Mouse (Mus musculus) lung, adult 2 months (tissue): ENCODE measurements around the gene Ppp1r9a. TPM values are rescaled to one million over a fixed set of nuclear protein-coding genes. Genes with fewer than 3 reads are reported as not detected.

Experiments used
- DNase-seq: peaks from one replicate; pipeline ENCODE4 v3.0.0; 2022
- H3K4me1 ChIP-seq: fragments of 200-500 bp; 2 replicates; pipeline ENCODE4 v1.6.1; 2011; ENCODE audit warnings: low read length; ENCODE audit not compliant: control insufficient read depth, insufficient read depth
- H3K4me3 ChIP-seq: fragments of 200-500 bp; replicated peaks from 2 replicates; pipeline ENCODE3; 2011; ENCODE audit warnings: low read depth, mild to moderate bottlenecking, control low read depth, low read length; ENCODE audit errors: extremely low read depth
- CTCF ChIP-seq: fragments of 200-500 bp; IDR thresholded peaks from 2 replicates; pipeline ENCODE4 v1.5.1; 2011; ENCODE audit warnings: mild to moderate bottlenecking, low read length, control low read depth; ENCODE audit not compliant: insufficient read depth
- POLR2A ChIP-seq: fragments of 200-500 bp; IDR thresholded peaks from 2 replicates; pipeline ENCODE4 v1.6.1; 2011; ENCODE audit warnings: low read depth, mild to moderate bottlenecking, control low read depth, low read length, borderline replicate concordance; ENCODE audit errors: extremely low read depth
- WGBS: fragments of 180-500 bp; shearing (Covaris S2); methylation state at CpG from one replicate; pipeline ENCODE4 v1.1.7; 2018; 5-methylcytosine and 5-hydroxymethylcytosine counted together
- polyA plus RNA-seq: library from polyadenylated mRNA; depleted of rRNA; stranded (reverse); fragments of >200 nt; gene quantifications from 2 replicates; pipeline ENCODE4 v1.2.3, GENCODE M21; 2012

Gene Ppp1r9a
- polyA plus RNA-seq, 1 experiment, result 13.9 TPM

DNA sequence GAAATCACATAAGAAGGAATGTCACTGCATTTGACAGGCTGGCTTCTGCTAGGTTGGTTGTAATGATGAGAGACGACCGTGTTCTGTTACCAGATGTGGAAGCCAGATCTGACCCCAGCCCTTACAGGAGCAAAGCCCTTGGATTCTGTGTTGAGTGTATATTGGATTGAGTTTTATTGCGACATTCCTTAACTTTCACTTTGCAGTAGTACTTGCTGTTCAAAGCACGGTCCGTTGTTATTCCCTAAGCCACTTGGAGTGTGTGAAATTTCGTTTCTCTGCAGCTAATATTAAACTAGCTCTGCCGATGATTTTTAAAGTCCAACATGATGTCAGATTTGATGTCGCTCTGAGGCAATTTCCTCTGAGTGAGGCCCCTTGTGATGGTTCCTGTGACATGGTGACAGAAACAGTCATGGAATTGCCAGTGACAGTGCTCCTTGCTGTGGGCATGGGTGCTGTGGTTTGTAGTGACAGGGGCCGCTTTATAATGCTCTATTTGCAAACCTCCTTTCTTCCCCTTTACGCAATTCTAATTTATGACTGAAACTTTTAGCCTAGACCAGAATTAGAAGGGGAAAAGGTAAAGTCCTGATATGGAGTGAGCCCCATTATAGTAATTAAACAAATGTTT, 271.6 kb downstream of the Ppp1r9a start:
- no peak for DNase-seq
- TF ChIP-seq CTCF (no peak), POLR2A (no peak)
- no peaks in the 10 kb centered on the region for H3K4me1 ChIP-seq
- no peak overlapping the region for H3K4me3 ChIP-seq
- 77% methylated on average over 10 of the region's 10 CpGs for WGBS

DNA sequence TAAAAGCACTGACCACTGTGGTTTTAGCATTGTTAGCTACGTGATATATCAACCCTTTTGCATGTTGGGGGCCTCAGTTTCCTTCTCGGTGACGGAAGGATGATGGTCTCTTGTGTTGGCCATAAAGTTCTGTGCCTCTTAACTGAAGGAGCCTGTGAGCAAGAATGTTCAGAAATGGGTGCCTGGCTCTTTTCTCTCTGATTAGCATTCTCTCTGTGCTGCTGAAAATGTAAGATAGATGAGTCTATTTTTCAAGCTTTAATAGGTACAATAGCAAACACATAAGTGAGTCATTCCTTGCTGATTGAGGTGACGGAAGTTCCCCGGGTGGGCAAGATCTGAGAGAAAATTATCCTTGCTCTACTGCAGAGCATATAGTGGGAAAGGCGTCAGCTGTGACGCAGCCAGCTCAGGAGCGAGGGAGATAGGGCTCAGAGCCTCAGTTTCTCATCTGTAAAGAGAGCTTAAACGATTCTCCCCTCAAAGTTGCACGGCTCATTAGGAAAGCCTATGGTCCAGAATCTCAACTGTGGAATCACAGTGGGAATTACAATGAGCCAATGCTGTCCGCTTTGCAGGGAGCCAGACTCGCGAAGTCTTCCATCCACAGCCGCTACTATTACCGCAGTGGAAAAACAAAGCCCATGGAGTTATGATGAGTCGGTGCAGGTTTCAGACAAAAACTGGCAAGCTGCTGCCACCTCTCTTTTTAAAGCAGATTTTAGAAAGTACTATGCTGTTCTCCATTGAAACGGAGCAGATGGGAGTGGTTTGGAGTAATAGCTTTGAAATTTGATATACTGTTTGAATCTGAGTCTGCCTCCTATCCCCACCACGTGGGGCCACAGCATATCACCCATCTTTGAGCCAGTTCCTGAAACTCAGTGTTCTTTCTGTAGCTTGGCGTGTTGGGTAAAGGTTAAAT, 275.5 kb downstream of the Ppp1r9a start:
- Histone ChIP-seq H3K4me3 (no peak overlapping the region), H3K4me1 (no peaks in the 10 kb centered on the region)
- 62% methylated on average over 19 of the region's 19 CpGs for WGBS
- DNase-seq, result no peak
- TF ChIP-seq CTCF (no peak), POLR2A (no peak)

- whole genome bisulfite sequencing, result 84% methylated on average over 6 of the region's 6 CpGs
- TF ChIP-seq POLR2A (no peak), CTCF (no peak)
- Histone ChIP-seq H3K4me3 (no peak overlapping the region), H3K4me1 (no peaks in the 10 kb centered on the region)
- no peak for DNase-seq
These were observed 276.5 kb downstream of the Ppp1r9a start for GRCm38 (mm10) chr6:5179189-5179588.

DNA sequence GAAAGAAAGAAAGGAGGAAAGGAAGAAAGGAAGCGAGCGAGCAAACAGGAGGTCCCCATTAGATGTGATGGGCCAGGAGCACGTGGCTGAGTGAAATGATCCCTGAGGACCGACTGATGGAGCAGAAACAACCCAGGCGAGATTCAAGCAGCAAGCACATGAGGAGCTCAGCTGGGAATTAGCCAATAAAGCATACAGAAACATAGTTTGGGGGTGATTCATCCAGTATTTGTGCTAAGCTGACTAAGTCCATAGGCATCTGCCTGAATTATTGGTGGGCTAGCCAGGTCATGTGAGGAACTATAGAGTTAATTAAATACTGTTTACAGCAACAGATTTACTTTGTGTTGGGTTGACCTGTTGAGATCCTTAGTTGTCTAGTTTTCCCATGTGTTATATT, 277.9 kb downstream of the Ppp1r9a start:
- H3K4me3 ChIP-seq, result no peak overlapping the region
- 77% methylated on average over 5 of the region's 5 CpGs for WGBS
- DNase-seq, result no peak
- no peak for TF ChIP-seq POLR2A
- TF ChIP-seq CTCF, result no peak
- H3K4me1 ChIP-seq, result no peaks in the 10 kb centered on the region

DNA sequence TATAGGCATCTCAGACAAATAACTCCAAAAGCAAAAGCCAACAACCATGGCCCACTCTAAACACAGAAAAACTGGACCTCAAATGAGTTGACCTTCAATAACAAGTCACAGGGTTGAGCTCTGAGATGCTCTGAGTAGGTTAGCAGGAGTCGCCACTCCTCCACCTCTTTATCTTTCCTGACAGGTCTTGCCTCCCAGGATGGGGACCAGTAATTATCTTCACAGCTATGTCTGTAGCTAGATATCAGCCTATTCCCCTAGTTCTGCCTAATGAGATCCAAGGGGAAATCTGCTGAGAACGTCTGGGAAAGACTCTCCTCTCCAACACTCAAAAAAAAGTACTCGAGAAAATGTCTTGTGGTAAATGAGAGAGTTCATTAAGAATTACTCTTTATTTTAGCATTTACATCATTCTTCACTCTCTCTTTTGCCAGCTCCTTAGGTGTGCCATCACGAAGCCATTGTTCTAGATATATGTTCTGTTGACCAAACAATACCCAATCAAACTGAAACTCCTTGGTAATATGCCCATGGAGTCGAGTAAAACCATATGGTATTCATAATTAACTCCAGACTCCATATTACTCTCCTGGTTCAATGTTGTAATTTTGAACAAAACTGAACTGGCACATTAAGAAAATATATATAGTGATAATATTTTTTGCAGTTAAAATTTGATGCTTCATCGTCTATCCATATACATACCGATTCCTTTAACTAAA, 283.7 kb downstream of the Ppp1r9a start:
- H3K4me3 ChIP-seq, result no peak overlapping the region
- WGBS, result 83% methylated on average over 7 of the region's 7 CpGs
- TF ChIP-seq CTCF (no peak), POLR2A (no peak)

GRCm38 (mm10) chr6:5187586-5187985, 284.9 kb downstream of the Ppp1r9a start:
- no peak overlapping the region for H3K4me3 ChIP-seq
- TF ChIP-seq POLR2A (no peak), CTCF (no peak)
- 85% methylated on average over 6 of the region's 6 CpGs for WGBS
- DNase-seq, result no peak
- no peaks in the 10 kb centered on the region; the same call in 1 of the 2 replicates for H3K4me1 ChIP-seq

More for the DNA sequence above, 283.7 kb downstream of the Ppp1r9a start:
- DNase-seq, result no peak
- no peaks in the 10 kb centered on the region; the same call in 1 of the 2 replicates for H3K4me1 ChIP-seq

- 78% methylated on average over 5 of the region's 5 CpGs for WGBS
These were observed 285.3 kb downstream of the Ppp1r9a start for GRCm38 (mm10) chr6:5188036-5188435.

DNA sequence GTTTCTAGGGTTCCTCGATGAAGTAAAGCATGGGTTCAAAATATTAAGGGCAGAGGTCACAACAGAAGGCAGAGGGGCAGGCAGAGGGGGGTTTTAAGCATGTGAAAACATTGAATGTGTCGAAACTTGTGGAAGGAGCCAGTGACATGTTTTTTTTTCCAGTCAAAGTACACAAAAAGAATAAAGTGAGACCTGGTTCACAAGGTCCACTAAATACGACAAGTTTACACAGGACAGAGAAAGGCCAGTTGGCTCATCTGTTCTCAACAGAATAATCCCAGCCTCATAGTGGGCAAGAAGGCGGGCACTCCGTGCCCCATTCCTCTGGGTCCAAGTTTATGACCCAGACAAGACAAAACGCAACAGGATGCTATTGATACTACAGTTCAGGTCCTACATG, 286.2 kb downstream of the Ppp1r9a start:
- peaks cover 4% of the 10 kb centered on the region for H3K4me1 ChIP-seq
- 68% methylated on average over 6 of the region's 6 CpGs for WGBS
- TF ChIP-seq CTCF (no peak), POLR2A (no peak)
- no peak for DNase-seq
- H3K4me3 ChIP-seq, result no peak overlapping the region

More at GRCm38 (mm10) chr6:5188036-5188435, 285.3 kb downstream of the Ppp1r9a start:
- Histone ChIP-seq H3K4me1 (no peaks in the 10 kb centered on the region; the same call in 1 of the 2 replicates), H3K4me3 (no peak overlapping the region)
- TF ChIP-seq CTCF (no peak), POLR2A (no peak)
- DNase-seq, result no peak

DNA sequence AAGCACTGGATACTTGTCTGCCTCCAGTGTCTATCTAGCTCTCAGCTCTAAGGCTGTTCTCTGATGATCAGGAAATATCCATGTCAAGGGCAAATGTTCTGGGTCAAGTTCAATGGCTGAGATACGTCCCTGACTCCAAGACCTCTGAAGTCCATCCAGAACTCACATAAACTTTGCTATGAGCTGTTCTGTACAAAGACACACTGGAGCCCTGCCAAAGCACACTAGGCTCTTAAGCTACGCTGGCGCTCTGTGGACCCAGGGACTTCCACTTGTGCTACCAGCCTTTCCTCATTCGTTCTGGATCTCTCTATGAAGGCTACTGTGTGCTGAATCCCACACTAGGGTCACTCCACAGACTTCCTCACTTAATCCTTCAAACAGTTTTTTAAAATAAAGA, 286.8 kb downstream of the Ppp1r9a start:
- 29% methylated on average over 4 of the region's 4 CpGs for WGBS
- Histone ChIP-seq H3K4me3 (no peak overlapping the region), H3K4me1 (peaks cover 4% of the 10 kb centered on the region)
- no peak for TF ChIP-seq POLR2A
- no peak for TF ChIP-seq CTCF
- peak; percentile 48 for DNase-seq
